Mouse (Mus musculus): ENCODE measurements around the gene Lhfpl4. TPM values are rescaled to one million over a fixed set of nuclear protein-coding genes. Genes with fewer than 3 reads are reported as not detected.

Lhfpl4 gene
- polyA plus RNA-seq (2012; rRNA removed): 19.1 and 31.3 TPM in 2 replicates

DNA sequence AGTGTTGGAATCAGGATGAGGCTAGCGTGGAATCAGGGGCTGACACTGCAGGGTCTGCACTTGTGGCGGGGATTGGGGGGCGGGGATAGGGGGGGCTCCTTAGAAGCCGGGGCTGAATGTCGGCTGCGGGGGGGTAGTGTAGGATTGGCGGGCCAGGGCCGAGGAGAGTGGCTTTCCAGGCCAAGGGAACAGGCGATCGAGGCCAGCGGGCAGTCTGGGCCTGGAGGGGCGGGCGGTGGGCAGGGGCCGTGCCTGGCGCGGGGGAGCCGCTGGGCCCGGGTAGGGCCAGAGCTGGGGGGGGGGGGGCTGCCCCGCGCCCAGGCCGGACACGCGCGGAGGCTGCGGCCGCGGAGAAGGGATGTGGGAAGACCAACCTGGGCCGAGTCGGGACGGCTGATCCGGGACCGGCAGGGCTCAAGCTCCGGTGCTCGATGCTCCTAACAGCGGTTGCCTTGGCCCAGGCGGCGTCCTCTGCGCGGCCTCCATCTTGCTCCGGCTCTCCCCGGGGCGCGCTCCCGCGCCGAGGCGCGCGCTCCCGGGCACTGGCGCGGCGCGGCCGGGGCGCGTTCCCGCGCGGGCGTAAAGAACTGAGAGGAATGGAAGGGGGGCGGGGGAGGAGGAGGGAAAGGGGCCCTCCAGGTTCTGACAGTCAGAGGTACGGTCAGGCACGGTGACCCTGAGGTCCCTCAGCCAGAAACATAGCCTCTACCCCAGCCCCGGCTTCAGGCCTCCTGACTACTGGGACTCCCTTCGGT, at the start of gene Lhfpl4:
TSS of gene Lhfpl4 (minus strand) at position 544 of the 755 bp plus-strand sequence.

DNA sequence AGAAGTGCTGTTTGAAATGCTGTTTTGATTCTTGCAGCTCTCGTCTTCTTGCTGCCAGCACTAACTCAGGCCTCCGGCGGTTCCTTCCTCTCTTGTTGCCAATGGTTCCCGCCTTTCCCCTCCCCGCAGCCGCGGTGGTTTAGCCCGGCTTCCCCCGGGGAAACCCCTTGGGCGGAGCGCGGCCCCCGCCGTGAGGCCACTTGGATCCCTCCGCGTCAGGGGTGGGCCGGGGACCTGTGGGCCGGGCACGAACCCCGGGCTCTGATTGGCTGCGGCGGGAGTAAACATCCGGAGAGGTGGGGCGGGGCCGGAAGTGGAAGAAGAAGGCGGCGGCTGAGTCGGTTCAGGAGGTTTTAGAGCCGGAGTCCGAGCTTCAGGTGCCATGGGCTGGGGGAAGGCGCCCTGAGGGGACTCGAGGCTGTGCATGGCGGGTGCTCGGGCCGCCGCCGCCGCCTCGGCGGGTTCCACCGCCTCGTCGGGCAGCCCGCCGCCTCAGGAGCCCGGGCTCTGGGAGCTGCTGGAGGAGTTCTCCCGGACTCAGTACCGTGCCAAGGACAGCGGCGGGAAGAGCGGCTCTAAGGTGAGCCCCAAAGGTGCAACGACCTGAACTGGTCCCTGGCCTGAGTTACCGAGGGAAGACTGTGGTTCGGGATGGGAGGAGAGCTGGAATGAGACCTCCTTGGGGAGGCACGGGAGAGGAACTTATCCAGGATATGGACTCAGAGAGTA, 42.5 kb upstream of the Lhfpl4 start, which contains the start of gene Mtmr14:
TSS of gene Mtmr14 (plus strand) at position 302 of the 729 bp plus-strand sequence.

Other genes with a start within 250 kb of the Lhfpl4 start
- gene Srgap3, start 248.1 kb downstream of the Lhfpl4 start, polyA plus RNA-seq (2012; rRNA removed): 56.4 and 84.1 TPM in 2 replicates
- 39.5 and 73.3 TPM in 2 replicates for gene Thumpd3, start 149.2 kb downstream of the Lhfpl4 start, polyA plus RNA-seq (2012; rRNA removed)
- 54.7 and 85.2 TPM in 2 replicates for gene Setd5, start 118.0 kb downstream of the Lhfpl4 start, polyA plus RNA-seq (2012; rRNA removed)
- gene Mtmr14, start 42.5 kb upstream of the Lhfpl4 start, polyA plus RNA-seq (2012; rRNA removed): 26.0 and 31.0 TPM in 2 replicates
- gene Cpne9, start 86.9 kb upstream of the Lhfpl4 start, polyA plus RNA-seq (2012; rRNA removed): 0.11 and 0.37 TPM in 2 replicates
- 44.3 and 47.2 TPM in 2 replicates for gene Brpf1, start 111.8 kb upstream of the Lhfpl4 start, polyA plus RNA-seq (2012; rRNA removed)
- gene Ogg1, start 131.6 kb upstream of the Lhfpl4 start, polyA plus RNA-seq (2012; rRNA removed): 14.8 and 21.2 TPM in 2 replicates
- gene Camk1, start 148.6 kb upstream of the Lhfpl4 start, polyA plus RNA-seq (2012; rRNA removed): 33.0 and 41.1 TPM in 2 replicates
- gene Tada3, start 182.5 kb upstream of the Lhfpl4 start, polyA plus RNA-seq (2012; rRNA removed): 42.3 and 67.4 TPM in 2 replicates
- gene Arpc4, start 182.7 kb upstream of the Lhfpl4 start, polyA plus RNA-seq (2012; rRNA removed): 106 and 112 TPM in 2 replicates
- 13.6 and 16.4 TPM in 2 replicates for gene Ttll3, start 193.9 kb upstream of the Lhfpl4 start, polyA plus RNA-seq (2012; rRNA removed)
- gene Rpusd3, start 224.0 kb upstream of the Lhfpl4 start, polyA plus RNA-seq (2012; rRNA removed): 28.4 and 33.2 TPM in 2 replicates
- 0.04 TPM in 2 replicates for gene Cidec, start 240.4 kb upstream of the Lhfpl4 start, polyA plus RNA-seq (2012; rRNA removed)
- gene Jagn1, start 247.2 kb upstream of the Lhfpl4 start, polyA plus RNA-seq (2012; rRNA removed): 34.3 and 56.9 TPM in 2 replicates

All from central nervous system, embryonic 11.5 days (tissue).